Comparison of ENCODE assay signal across 15 mouse cellular contexts in genomic region chr9:109092799-109093198, GRCm38 (mm10). TPM values are rescaled to one million over a fixed set of nuclear protein-coding genes. Genes with fewer than 3 reads are reported as not detected.
A peak's percentile ranks its signal among the peaks of the same experiment; 100 is the strongest.
DNase-seq lines count a peak whose midpoint lies in the region; ATAC-seq and TF ChIP-seq lines count a peak whose summit lies in the region.
"Had no signal": no experiment of that assay in that cellular context is flagged by ENCODE, and none has a peak within 500 bp of the region (broad histone marks: within the 10 kb centered on the region; RNA-seq: fewer than 3 reads in every experiment).

No protein-coding gene starts in this region.

- DNase-seq in gastrocnemius, adult 2 months: peak; percentile 10
- DNase-seq in gastrocnemius, postnatal 36 days: no peak
- DNase-seq in midbrain, postnatal 0 days (ENCODE audit: low spot score): no peak
- no peak for DNase-seq in liver, embryonic 11.5 days (ENCODE audit: low spot score)
- no peak for DNase-seq in layer of hippocampus, adult 9-11 months
- DNase-seq: adrenal gland, postnatal 36 days; cerebellum, adult 11 months; gastrocnemius, postnatal 10 days; heart, postnatal 10 days; lung, embryonic 14.5 days; midbrain, embryonic 14.5 days had no signal

- H3K27me3 ChIP-seq in midbrain, embryonic 16.5 days (ENCODE audit: control insufficient read depth, insufficient read depth, low read depth, low read length): no peaks in the 10 kb centered on the region
- H3K27me3 ChIP-seq in midbrain, postnatal 0 days (ENCODE audit: insufficient read depth, low read length): no peaks in the 10 kb centered on the region
- peaks cover 35% of the 10 kb centered on the region for H3K27me3 ChIP-seq in liver, embryonic 11.5 days (replicated peaks; ENCODE audit: control insufficient read depth, insufficient read depth, low read length)
- H3K27me3 ChIP-seq in forebrain, embryonic 12.5 days: peaks cover 5% of the 10 kb centered on the region; the same call in 1 of the 2 replicates

- ATAC-seq in midbrain, embryonic 16.5 days: no peak
- ATAC-seq in midbrain, postnatal 0 days (ENCODE audit: low FRiP score): no peak
- peak; percentile 13; the same call in 1 of the 2 replicates for ATAC-seq in liver, embryonic 11.5 days (replicated peaks; ENCODE audit: low FRiP score)
- no peak for ATAC-seq in megakaryocyte progenitor cell, adult 5-6 weeks (replicated peaks; ENCODE audit: poor library complexity)
- no peak for ATAC-seq in forebrain, embryonic 12.5 days (ENCODE audit: low FRiP score)
- ATAC-seq: intestine, embryonic 16.5 days had no signal

- TF ChIP-seq CTCF in gastrocnemius, adult 2 months (IDR thresholded peaks at IDR 0.05): no peak
- TF ChIP-seq CTCF in midbrain, postnatal 0 days (IDR thresholded peaks at IDR 0.05): no peak

- H3K27ac ChIP-seq in gastrocnemius, adult 2 months: no peak overlapping the region
- 0 out of 2 replicates have a peak overlapping the region, but pooled peaks have one; percentile 13 for H3K27ac ChIP-seq in midbrain, embryonic 16.5 days (ENCODE audit: low read length)
- H3K27ac ChIP-seq in midbrain, postnatal 0 days (ENCODE audit: low read depth, low read length): no peak overlapping the region
- no peak overlapping the region for H3K27ac ChIP-seq in liver, embryonic 11.5 days (ENCODE audit: low read depth, low read length)
- H3K27ac ChIP-seq in forebrain, embryonic 12.5 days: no peak overlapping the region

- no peak overlapping the region for H3K4me2 ChIP-seq in midbrain, embryonic 16.5 days (ENCODE audit: low read length)
- H3K4me2 ChIP-seq in midbrain, postnatal 0 days (ENCODE audit: low read depth, low read length, poor library complexity, severe bottlenecking): no peak overlapping the region
- H3K4me2 ChIP-seq in liver, embryonic 11.5 days: no peak overlapping the region
- no peak overlapping the region for H3K4me2 ChIP-seq in forebrain, embryonic 12.5 days

- H3K4me1 ChIP-seq in midbrain, embryonic 16.5 days (ENCODE audit: control insufficient read depth, insufficient read depth, low read length): peaks cover 31% of the 10 kb centered on the region
- peaks cover 16% of the 10 kb centered on the region for H3K4me1 ChIP-seq in midbrain, postnatal 0 days (ENCODE audit: insufficient read depth, low read length)
- H3K4me1 ChIP-seq in liver, embryonic 11.5 days (replicated peaks; ENCODE audit: control insufficient read depth, insufficient read depth, low read length): peaks cover 13% of the 10 kb centered on the region
- H3K4me1 ChIP-seq in forebrain, embryonic 12.5 days: peaks cover 49% of the 10 kb centered on the region

- WGBS in midbrain, embryonic 16.5 days: 28% methylated on average over 6 of the region's 6 CpGs
- WGBS in midbrain, postnatal 0 days: 40% methylated on average over 6 of the region's 6 CpGs
- 67% methylated on average over 6 of the region's 6 CpGs for WGBS in liver, embryonic 11.5 days
- WGBS in forebrain, embryonic 12.5 days: 57% methylated on average over 6 of the region's 6 CpGs

- intact Hi-C loops in gastrocnemius, adult 2 months (cut with DNase I): no loop called here
- intact Hi-C loops in gastrocnemius, postnatal 36 days (cut with DNase I): no loop called here

- H3K9ac ChIP-seq in midbrain, embryonic 16.5 days (ENCODE audit: low read depth, low read length): no peak overlapping the region
- no peak overlapping the region for H3K9ac ChIP-seq in midbrain, postnatal 0 days (replicated peaks; ENCODE audit: low read length, poor library complexity, severe bottlenecking)
- no peak overlapping the region for H3K9ac ChIP-seq in liver, embryonic 11.5 days (ENCODE audit: low read depth, low read length)
- no peak overlapping the region for H3K9ac ChIP-seq in forebrain, embryonic 12.5 days
- H3K9ac ChIP-seq: lung, embryonic 14.5 days had no signal

- no peaks in the 10 kb centered on the region for H3K9me3 ChIP-seq in midbrain, embryonic 16.5 days (replicated peaks; ENCODE audit: control insufficient read depth, low read length, poor library complexity, severe bottlenecking)
- H3K9me3 ChIP-seq in midbrain, postnatal 0 days (ENCODE audit: low read length): no peaks in the 10 kb centered on the region
- no peaks in the 10 kb centered on the region for H3K9me3 ChIP-seq in liver, embryonic 11.5 days (ENCODE audit: control insufficient read depth, low read length)
- H3K9me3 ChIP-seq in forebrain, embryonic 12.5 days: no peaks in the 10 kb centered on the region

- H3K4me3 ChIP-seq in gastrocnemius, adult 2 months: no peak overlapping the region
- H3K4me3 ChIP-seq in midbrain, embryonic 16.5 days (ENCODE audit: low read depth, low read length): no peak overlapping the region
- no peak overlapping the region for H3K4me3 ChIP-seq in midbrain, postnatal 0 days (ENCODE audit: low read depth, low read length)
- H3K4me3 ChIP-seq in liver, embryonic 11.5 days (ENCODE audit: low read depth, low read length): no peak overlapping the region
- no peak overlapping the region for H3K4me3 ChIP-seq in forebrain, embryonic 12.5 days (replicated peaks)

- H3K36me3 ChIP-seq in midbrain, embryonic 16.5 days (ENCODE audit: control insufficient read depth, insufficient read depth, low read length): peaks cover 9% of the 10 kb centered on the region
- 0 out of 2 replicates have a peak, but pooled peaks cover 23% of the 10 kb centered on the region for H3K36me3 ChIP-seq in midbrain, postnatal 0 days (ENCODE audit: insufficient read depth, low read length)
- peaks cover 5% of the 10 kb centered on the region; the same call in 1 of the 2 replicates for H3K36me3 ChIP-seq in liver, embryonic 11.5 days (ENCODE audit: control insufficient read depth, insufficient read depth, low read length)
- peaks cover 29% of the 10 kb centered on the region for H3K36me3 ChIP-seq in forebrain, embryonic 12.5 days (replicated peaks)

RNA-seq across cellular contexts. Expression of gene Plxnb1, which starts 2.4 kb away (rescaled TPM):
- total RNA-seq in gastrocnemius, adult 2 months (2021): 1 to 10 TPM in 1 of 2 experiments, under 1 TPM in 1; 0.54 to 1.1 TPM
- total RNA-seq in gastrocnemius, postnatal 36 days (2021): under 1 TPM; 0.64 to 0.99 TPM
- 17.9 and 19.1 TPM in 2 replicates for polyA plus RNA-seq in midbrain, embryonic 16.5 days (2015; fragmentation: Nextera tagmentation; extraction: Ambion mirVana)
- total RNA-seq in midbrain, postnatal 0 days (2014; rRNA removed): 64.8 and 73.2 TPM in 2 replicates
- 10.2 and 11.1 TPM in 2 replicates for polyA plus RNA-seq in midbrain, postnatal 0 days (2015; fragmentation: Nextera tagmentation; extraction: Ambion mirVana)
- 5.8 and 7.4 TPM in 2 replicates for polyA plus RNA-seq in liver, embryonic 11.5 days (2014; fragmentation: Nextera tagmentation; extraction: Ambion mirVana)
- total RNA-seq in megakaryocyte progenitor cell, adult 5-6 weeks (2015): not detected in 2 replicates
- not detected in 2 replicates for total RNA-seq in megakaryocyte progenitor cell, adult 5-6 weeks (2017)
- polyA plus RNA-seq in forebrain, embryonic 12.5 days (2016; fragmentation: Nextera tagmentation; extraction: Ambion mirVana): 39.9 and 44.4 TPM in 2 replicates

RNA-seq across cellular contexts. Expression of gene Tma7, which starts 10.4 kb away (rescaled TPM):
- total RNA-seq in gastrocnemius, adult 2 months (2021): 100 to 1,000 TPM; 316 to 321 TPM
- 100 to 1,000 TPM; 245 to 268 TPM for total RNA-seq in gastrocnemius, postnatal 36 days (2021)
- 674 and 688 TPM in 2 replicates for polyA plus RNA-seq in midbrain, embryonic 16.5 days (2015; fragmentation: Nextera tagmentation; extraction: Ambion mirVana)
- total RNA-seq in midbrain, postnatal 0 days (2014; rRNA removed): 129 and 162 TPM in 2 replicates
- polyA plus RNA-seq in midbrain, postnatal 0 days (2015; fragmentation: Nextera tagmentation; extraction: Ambion mirVana): 766 and 825 TPM in 2 replicates
- polyA plus RNA-seq in liver, embryonic 11.5 days (2014; fragmentation: Nextera tagmentation; extraction: Ambion mirVana): 716 and 742 TPM in 2 replicates
- 411 and 433 TPM in 2 replicates for total RNA-seq in megakaryocyte progenitor cell, adult 5-6 weeks (2015)
- total RNA-seq in megakaryocyte progenitor cell, adult 5-6 weeks (2017): 121 and 130 TPM in 2 replicates
- polyA plus RNA-seq in forebrain, embryonic 12.5 days (2016; fragmentation: Nextera tagmentation; extraction: Ambion mirVana): 734 and 744 TPM in 2 replicates

RNA-seq across cellular contexts. Expression of gene Ccdc51, which starts 10.5 kb away (rescaled TPM):
- 1 to 10 TPM; 6.5 to 7.9 TPM for total RNA-seq in gastrocnemius, adult 2 months (2021)
- total RNA-seq in gastrocnemius, postnatal 36 days (2021): 1 to 10 TPM; 5.9 to 6.6 TPM
- 12.5 and 13.1 TPM in 2 replicates for polyA plus RNA-seq in midbrain, embryonic 16.5 days (2015; fragmentation: Nextera tagmentation; extraction: Ambion mirVana)
- total RNA-seq in midbrain, postnatal 0 days (2014; rRNA removed): 6.9 and 7.4 TPM in 2 replicates
- polyA plus RNA-seq in midbrain, postnatal 0 days (2015; fragmentation: Nextera tagmentation; extraction: Ambion mirVana): 4.8 and 7.1 TPM in 2 replicates
- polyA plus RNA-seq in liver, embryonic 11.5 days (2014; fragmentation: Nextera tagmentation; extraction: Ambion mirVana): 21.9 TPM in 2 replicates
- 5.8 and 8.6 TPM in 2 replicates for total RNA-seq in megakaryocyte progenitor cell, adult 5-6 weeks (2015)
- total RNA-seq in megakaryocyte progenitor cell, adult 5-6 weeks (2017): 14.6 and 15.2 TPM in 2 replicates
- polyA plus RNA-seq in forebrain, embryonic 12.5 days (2016; fragmentation: Nextera tagmentation; extraction: Ambion mirVana): 13.9 and 14.9 TPM in 2 replicates

RNA-seq across cellular contexts. Expression of gene Atrip, which starts 18.9 kb away (rescaled TPM):
- total RNA-seq in gastrocnemius, adult 2 months (2021): 1 to 10 TPM; 8.0 to 8.5 TPM
- 1 to 10 TPM; 7.8 to 8.3 TPM for total RNA-seq in gastrocnemius, postnatal 36 days (2021)
- polyA plus RNA-seq in midbrain, embryonic 16.5 days (2015; fragmentation: Nextera tagmentation; extraction: Ambion mirVana): 31.5 and 34.1 TPM in 2 replicates
- total RNA-seq in midbrain, postnatal 0 days (2014; rRNA removed): 34.7 and 35.1 TPM in 2 replicates
- polyA plus RNA-seq in midbrain, postnatal 0 days (2015; fragmentation: Nextera tagmentation; extraction: Ambion mirVana): 32.9 and 34.7 TPM in 2 replicates
- polyA plus RNA-seq in liver, embryonic 11.5 days (2014; fragmentation: Nextera tagmentation; extraction: Ambion mirVana): 24.3 and 28.9 TPM in 2 replicates
- 13.3 and 17.6 TPM in 2 replicates for total RNA-seq in megakaryocyte progenitor cell, adult 5-6 weeks (2015)
- 15.3 and 20.1 TPM in 2 replicates for total RNA-seq in megakaryocyte progenitor cell, adult 5-6 weeks (2017)
- polyA plus RNA-seq in forebrain, embryonic 12.5 days (2016; fragmentation: Nextera tagmentation; extraction: Ambion mirVana): 32.4 and 32.5 TPM in 2 replicates

RNA-seq across cellular contexts. Expression of gene Trex1, which starts 33.3 kb away (rescaled TPM):
- 10 to 100 TPM; 13.2 TPM for total RNA-seq in gastrocnemius, adult 2 months (2021)
- 10 to 100 TPM; 11.6 to 11.8 TPM for total RNA-seq in gastrocnemius, postnatal 36 days (2021)
- 12.1 and 13.7 TPM in 2 replicates for polyA plus RNA-seq in midbrain, embryonic 16.5 days (2015; fragmentation: Nextera tagmentation; extraction: Ambion mirVana)
- 22.5 and 28.1 TPM in 2 replicates for total RNA-seq in midbrain, postnatal 0 days (2014; rRNA removed)
- 14.8 and 18.6 TPM in 2 replicates for polyA plus RNA-seq in midbrain, postnatal 0 days (2015; fragmentation: Nextera tagmentation; extraction: Ambion mirVana)
- 8.9 and 9.7 TPM in 2 replicates for polyA plus RNA-seq in liver, embryonic 11.5 days (2014; fragmentation: Nextera tagmentation; extraction: Ambion mirVana)
- 22.4 and 24.1 TPM in 2 replicates for total RNA-seq in megakaryocyte progenitor cell, adult 5-6 weeks (2015)
- total RNA-seq in megakaryocyte progenitor cell, adult 5-6 weeks (2017): 12.3 and 15.6 TPM in 2 replicates
- 8.4 and 8.9 TPM in 2 replicates for polyA plus RNA-seq in forebrain, embryonic 12.5 days (2016; fragmentation: Nextera tagmentation; extraction: Ambion mirVana)

Comparison
In these comparisons a context has a peak if more than half of its experiments do, and no peak if none do; other contexts are left out.
1. RNA of gene Plxnb1, which starts 2.4 kb away (total RNA-seq): 64.8 to 73.2 TPM in midbrain, postnatal 0 days; 0.54 to 1.1 TPM in gastrocnemius, adult 2 months, 0.64 to 0.99 TPM in gastrocnemius, postnatal 36 days and not detected in megakaryocyte progenitor cell, adult 5-6 weeks; every median in the first group is over 10 times any median in the second.